Mouse (Mus musculus) midbrain, embryonic 16.5 days (tissue): ENCODE data around the gene Rab25. TPM values are rescaled to one million over a fixed set of nuclear protein-coding genes. Genes with fewer than 3 reads are reported as not detected.

Experiments
- ATAC-seq: fragments of 200-750 bp; cut with Nextera tagmentation; 2 replicates; pipeline ENCODE4 v1.8.0; 2017; ENCODE audit warnings: moderate TSS enrichment
- H3K27ac ChIP-seq: fragments of 300-500 bp; sonication (generic); 2 replicates; pipeline ENCODE4 v1.5.1; 2014; ENCODE audit warnings: mild to moderate bottlenecking, low read length, mixed read lengths
- H3K27me3 ChIP-seq: fragments of 300-500 bp; sonication (generic); 2 replicates; pipeline ENCODE4 v1.6.1; 2014; ENCODE audit warnings: low read depth, low read length, mixed read lengths; ENCODE audit not compliant: control insufficient read depth, insufficient read depth
- H3K36me3 ChIP-seq: fragments of 300-500 bp; sonication (generic); 2 replicates; pipeline ENCODE4 v1.6.1; 2014; ENCODE audit warnings: mild to moderate bottlenecking, low read length, moderate library complexity, mixed read lengths; ENCODE audit not compliant: control insufficient read depth, insufficient read depth
- H3K4me1 ChIP-seq: fragments of 300-500 bp; sonication (generic); 2 replicates; pipeline ENCODE4 v1.6.1; 2014; ENCODE audit warnings: mild to moderate bottlenecking, low read length, mixed read lengths; ENCODE audit not compliant: control insufficient read depth, insufficient read depth
- H3K4me2 ChIP-seq: fragments of 300-500 bp; sonication (generic); 2 replicates; pipeline ENCODE4 v1.6.1; 2014; ENCODE audit warnings: mild to moderate bottlenecking, low read length, mixed read lengths
- H3K4me3 ChIP-seq: fragments of 300-500 bp; sonication (generic); 2 replicates; pipeline ENCODE4 v1.5.1; 2014; ENCODE audit warnings: low read depth, mild to moderate bottlenecking, low read length, moderate library complexity, mixed read lengths
- H3K9ac ChIP-seq: fragments of 300-500 bp; sonication (generic); 2 replicates; pipeline ENCODE4 v1.6.1; 2014; ENCODE audit warnings: low read depth, low read length, mixed read lengths
- H3K9me3 ChIP-seq: fragments of 300-500 bp; sonication (generic); replicated peaks from 2 replicates; pipeline ENCODE4 v1.6.1; 2014; ENCODE audit warnings: mild to moderate bottlenecking, low read length, mixed read lengths; ENCODE audit not compliant: control insufficient read depth, poor library complexity, severe bottlenecking
- WGBS: fragments of 180-500 bp; shearing (Covaris S2); extraction: QIAGEN DNeasy Blood & Tissue Kit; methylation state at CpG from one replicate; pipeline ENCODE4 v1.1.7; 2014; 5-methylcytosine and 5-hydroxymethylcytosine counted together
- microRNA counts: library from miRNA; unstranded; fragments of <30 nt; microRNA quantifications from one replicate; lab custom pipeline; 2016
- microRNA-seq: library from miRNA; unstranded; fragments of <30 nt; microRNA quantifications from one replicate; pipeline ENCODE4, GENCODE M21; 2017
- polyA plus RNA-seq: library from polyadenylated mRNA; unstranded; fragments of >200 nt; fragmentation: Nextera tagmentation; extraction: Ambion mirVana; gene quantifications from 2 replicates; pipeline ENCODE4 v1.2.1, GENCODE M21; 2015

The Rab25 gene
- polyA plus RNA-seq, 1 experiment from 2014 or later, result 0.69 TPM

- ATAC-seq, result no peak
- H3K4me2 ChIP-seq, result peak overlapping the region; percentile 8; the same call in 1 of the 2 replicates
- no peak overlapping the region for H3K27ac ChIP-seq
- H3K4me1 ChIP-seq, result peaks cover 11% of the 10 kb centered on the region
- H3K4me3 ChIP-seq, result no peak overlapping the region
- 51% methylated on average over 4 of the region's 4 CpGs for WGBS
- no peaks in the 10 kb centered on the region for H3K9me3 ChIP-seq
- no peaks in the 10 kb centered on the region for H3K36me3 ChIP-seq
- no peak overlapping the region for H3K9ac ChIP-seq
- H3K27me3 ChIP-seq, result no peaks in the 10 kb centered on the region
These were observed 47.3 kb downstream of the Rab25 start for GRCm38 (mm10) chr3:88500655-88501365.

DNA sequence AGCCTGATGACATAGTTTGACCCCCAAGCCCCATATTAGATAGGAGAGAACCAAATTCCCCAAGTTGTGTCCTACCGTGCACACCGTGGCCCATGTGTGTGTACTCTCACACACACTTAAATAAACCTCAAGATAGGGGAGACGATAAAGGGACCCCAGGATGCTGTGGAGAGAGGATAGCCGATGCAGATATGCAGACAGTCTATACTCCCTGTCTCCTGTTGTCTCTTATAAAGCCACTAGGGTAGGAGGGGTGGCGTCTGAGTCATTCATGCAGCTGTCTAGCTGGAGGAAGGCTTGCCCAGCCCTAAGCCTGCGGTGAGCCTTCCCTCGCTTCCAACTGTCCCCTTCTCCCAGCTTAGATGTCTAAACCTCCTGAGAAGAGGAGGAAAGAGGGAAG lies 48.0 kb downstream of the Rab25 start:
- Histone ChIP-seq H3K36me3 (no peaks in the 10 kb centered on the region), H3K9ac (no peak overlapping the region), H3K4me2 (no peak overlapping the region), H3K4me3 (no peak overlapping the region), H3K4me1 (peaks cover 11% of the 10 kb centered on the region), H3K27ac (no peak overlapping the region), H3K9me3 (no peaks in the 10 kb centered on the region), H3K27me3 (no peaks in the 10 kb centered on the region)
- no peak for ATAC-seq
- WGBS, result 77% methylated on average over 7 of the region's 7 CpGs

DNA sequence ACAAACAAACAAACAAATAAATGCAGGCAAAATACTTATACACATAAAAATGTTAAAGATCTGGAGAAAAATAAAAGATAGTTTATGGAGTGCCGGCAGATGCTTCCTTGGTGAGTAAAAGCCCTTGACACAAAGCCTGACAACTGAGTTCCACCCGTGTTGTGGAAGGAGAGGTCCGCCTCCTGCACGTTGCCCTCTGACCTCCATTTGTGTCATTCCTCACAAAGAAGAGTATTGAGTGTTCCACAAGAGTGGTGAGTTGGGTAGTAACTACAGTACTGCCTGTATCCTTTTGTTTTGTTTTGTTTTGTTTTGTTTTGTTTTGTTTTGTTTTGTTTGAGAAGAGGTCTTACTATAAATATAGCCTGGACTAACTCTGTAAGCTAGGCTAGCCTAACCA lies 48.5 kb downstream of the Rab25 start:
- H3K27ac ChIP-seq, result no peak overlapping the region
- H3K27me3 ChIP-seq, result no peaks in the 10 kb centered on the region
- H3K4me2 ChIP-seq, result no peak overlapping the region
- no peak overlapping the region for H3K4me3 ChIP-seq
- H3K9me3 ChIP-seq, result no peaks in the 10 kb centered on the region
- H3K36me3 ChIP-seq, result no peaks in the 10 kb centered on the region
- ATAC-seq, result no peak
- peaks cover 11% of the 10 kb centered on the region for H3K4me1 ChIP-seq
- no peak overlapping the region for H3K9ac ChIP-seq
- 77% methylated on average over 4 of the region's 4 CpGs for WGBS

- H3K4me1 ChIP-seq, result peaks cover 14% of the 10 kb centered on the region
- no peak overlapping the region; the same call in 1 of the 2 replicates for H3K27ac ChIP-seq
- no peak overlapping the region for H3K4me3 ChIP-seq
- H3K27me3 ChIP-seq, result no peaks in the 10 kb centered on the region
- ATAC-seq, result no peak
- H3K4me2 ChIP-seq, result no peak overlapping the region
- no peaks in the 10 kb centered on the region for H3K9me3 ChIP-seq
- no peaks in the 10 kb centered on the region for H3K36me3 ChIP-seq
- WGBS, result 81% methylated on average over 10 of the region's 10 CpGs
- H3K9ac ChIP-seq, result 0 out of 2 replicates have a peak overlapping the region, but pooled peaks have one; percentile 20
These were observed 52.2 kb downstream of the Rab25 start for GRCm38 (mm10) chr3:88495741-88496415.

DNA sequence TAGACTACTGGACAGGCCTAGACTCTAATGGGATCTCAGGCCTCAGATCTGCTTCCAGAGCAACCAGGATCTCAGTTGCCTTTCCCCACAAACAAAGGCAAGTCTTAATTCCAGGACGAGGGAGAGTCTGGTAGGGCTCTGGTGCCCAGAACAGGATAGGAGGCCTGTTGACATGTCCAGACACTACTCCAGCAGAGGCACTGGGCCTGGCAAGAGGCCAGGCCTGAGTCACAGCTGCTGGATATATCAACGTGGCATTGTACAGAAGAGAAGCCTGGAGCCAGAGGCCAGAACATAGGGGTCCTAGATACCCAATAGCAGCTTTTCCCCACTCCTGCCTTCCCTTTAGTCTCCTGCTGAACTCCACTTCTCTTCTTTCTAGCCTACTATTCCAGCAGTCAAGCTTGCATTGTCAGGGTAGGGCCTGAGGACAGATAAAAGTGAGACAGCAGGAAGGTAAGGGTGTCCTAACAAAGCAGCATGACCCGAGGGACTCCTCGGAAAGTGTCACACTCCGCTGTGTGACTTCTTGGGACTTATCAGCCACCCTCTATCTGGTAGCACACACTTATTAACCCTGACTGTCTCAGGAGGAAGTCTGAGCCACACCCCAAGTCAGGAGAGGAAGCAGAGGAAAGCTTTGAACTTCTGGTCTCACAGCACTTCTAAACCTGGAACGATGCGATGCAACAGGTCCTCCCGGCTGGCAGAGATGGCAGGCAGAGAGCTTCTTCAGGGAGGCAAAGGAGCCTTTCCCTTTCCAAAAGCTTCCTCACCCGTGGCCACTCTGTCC lies 53.1 kb downstream of the Rab25 start:
- no peak overlapping the region; the same call in 1 of the 2 replicates for H3K27ac ChIP-seq
- H3K4me3 ChIP-seq, result no peak overlapping the region
- no peak overlapping the region for H3K4me2 ChIP-seq
- no peaks in the 10 kb centered on the region for H3K36me3 ChIP-seq
- no peaks in the 10 kb centered on the region for H3K27me3 ChIP-seq
- 0 out of 2 replicates have a peak overlapping the region, but pooled peaks have one; percentile 4 for H3K9ac ChIP-seq
- WGBS, result 70% methylated on average over 9 of the region's 9 CpGs
- no peaks in the 10 kb centered on the region for H3K9me3 ChIP-seq
- peaks cover 10% of the 10 kb centered on the region for H3K4me1 ChIP-seq
- ATAC-seq, result no peak

- 76% methylated on average over 11 of the region's 11 CpGs for WGBS
- H3K27me3 ChIP-seq, result no peaks in the 10 kb centered on the region
- no peaks in the 10 kb centered on the region for H3K36me3 ChIP-seq
- H3K4me1 ChIP-seq, result peaks cover 10% of the 10 kb centered on the region
- H3K4me2 ChIP-seq, result no peak overlapping the region
- H3K27ac ChIP-seq, result no peak overlapping the region
- no peak overlapping the region for H3K9ac ChIP-seq
- H3K9me3 ChIP-seq, result no peaks in the 10 kb centered on the region
- no peak for ATAC-seq
- no peak overlapping the region for H3K4me3 ChIP-seq
These were observed 54.2 kb downstream of the Rab25 start for GRCm38 (mm10) chr3:88493706-88494582.

MicroRNAs within 50 kb of the gene (microRNA counts, 519-probe panel; counts per million panel counts)
- microRNA mmu-miR-1905 (lab: Ali Mortazavi, UCI), result 386 counts per million, percentile 18 among the panel's probes with 10 or more counts

Small RNAs within 50 kb of the gene (microRNA-seq; reads per million reads assigned to microRNA genes)
- not detected for gene Mir1905

Other genes with a start within 250 kb of the Rab25 start
- gene Glmp, start 223.3 kb downstream of the Rab25 start, polyA plus RNA-seq, result 91.3 and 107 TPM in 2 replicates
- 1.0 and 1.2 TPM in 2 replicates for gene Tmem79, start 212.2 kb downstream of the Rab25 start, polyA plus RNA-seq
- gene Smg5, start 212.0 kb downstream of the Rab25 start, polyA plus RNA-seq, result 61.4 and 65.7 TPM in 2 replicates
- 1.2 and 1.9 TPM in 2 replicates for gene Paqr6, start 183.7 kb downstream of the Rab25 start, polyA plus RNA-seq
- gene Bglap3, start 175.6 kb downstream of the Rab25 start, polyA plus RNA-seq, result not detected in 2 replicates
- gene Bglap2, start 169.6 kb downstream of the Rab25 start, polyA plus RNA-seq, result 1.3 TPM in 1 of 2 replicates, not detected in the other
- 0.88 TPM in 1 of 2 replicates, not detected in the other for gene Bglap, start 163.8 kb downstream of the Rab25 start, polyA plus RNA-seq
- 18.3 and 19.2 TPM in 2 replicates for gene Pmf1, start 138.0 kb downstream of the Rab25 start, polyA plus RNA-seq
- gene Slc25a44, start 123.2 kb downstream of the Rab25 start, polyA plus RNA-seq, result 36.7 and 39.3 TPM in 2 replicates
- 42.5 and 44.0 TPM in 2 replicates for gene Sema4a, start 87.1 kb downstream of the Rab25 start, polyA plus RNA-seq
- gene Lmna, start 38.3 kb downstream of the Rab25 start, polyA plus RNA-seq, result 51.0 and 59.7 TPM in 2 replicates
- 28.6 and 33.0 TPM in 2 replicates for gene Mex3a, start 15.9 kb downstream of the Rab25 start, polyA plus RNA-seq
- 181 and 193 TPM in 2 replicates for gene Lamtor2, start 4.8 kb upstream of the Rab25 start, polyA plus RNA-seq
- gene Ubqln4, start 5.5 kb upstream of the Rab25 start, polyA plus RNA-seq, result 39.8 and 41.3 TPM in 2 replicates
- 127 and 144 TPM in 2 replicates for gene Ssr2, start 27.6 kb upstream of the Rab25 start, polyA plus RNA-seq
- gene Arhgef2, start 57.7 kb upstream of the Rab25 start, polyA plus RNA-seq, result 104 and 131 TPM in 2 replicates
- gene Rxfp4, start 104.8 kb upstream of the Rab25 start, polyA plus RNA-seq, result not detected in 2 replicates
- gene Khdc4, start 137.5 kb upstream of the Rab25 start, polyA plus RNA-seq, result 84.4 and 94.9 TPM in 2 replicates
- 59.4 and 65.6 TPM in 2 replicates for gene Rit1, start 168.5 kb upstream of the Rab25 start, polyA plus RNA-seq
- 217 and 225 TPM in 2 replicates for gene Syt11, start 226.9 kb upstream of the Rab25 start, polyA plus RNA-seq